Mouse (Mus musculus) midbrain, embryonic 13.5 days (tissue): ENCODE results near the gene BC034090. TPM values are rescaled to one million over a fixed set of nuclear protein-coding genes. Genes with fewer than 3 reads are reported as not detected.

Experiments
- ATAC-seq: fragments of 200-750 bp; cut with Nextera tagmentation; 2 replicates; pipeline ENCODE4 v1.8.0; 2017; ENCODE audit warnings: mild to moderate bottlenecking, moderate TSS enrichment, moderate library complexity
- H3K27ac ChIP-seq: fragments of 300-500 bp; sonication (generic); 2 replicates; pipeline ENCODE4 v1.5.1; 2015; ENCODE audit warnings: inconsistent platforms, mild to moderate bottlenecking, moderate library complexity
- H3K27me3 ChIP-seq: fragments of 300-500 bp; sonication (generic); 2 replicates; pipeline ENCODE4 v1.6.1; 2015; ENCODE audit warnings: mild to moderate bottlenecking, inconsistent platforms
- H3K36me3 ChIP-seq: fragments of 300-500 bp; sonication (generic); 2 replicates; pipeline ENCODE4 v1.6.1; 2015; ENCODE audit warnings: mild to moderate bottlenecking, inconsistent platforms
- H3K4me1 ChIP-seq: fragments of 300-500 bp; sonication (generic); replicated peaks from 2 replicates; pipeline ENCODE4 v1.6.1; 2015; ENCODE audit warnings: inconsistent platforms
- H3K4me2 ChIP-seq: fragments of 300-500 bp; sonication (generic); replicated peaks from 2 replicates; pipeline ENCODE4 v1.6.1; 2015; ENCODE audit warnings: moderate library complexity, mild to moderate bottlenecking, inconsistent platforms
- H3K4me3 ChIP-seq: fragments of 300-500 bp; sonication (generic); replicated peaks from 2 replicates; pipeline ENCODE4 v1.5.1; 2015; ENCODE audit warnings: mild to moderate bottlenecking, inconsistent platforms
- H3K9ac ChIP-seq: fragments of 300-500 bp; sonication (generic); replicated peaks from 2 replicates; pipeline ENCODE4 v1.6.1; 2015; ENCODE audit warnings: mild to moderate bottlenecking, inconsistent platforms
- H3K9me3 ChIP-seq: fragments of 300-500 bp; sonication (generic); 2 replicates; pipeline ENCODE4 v1.6.1; 2016; ENCODE audit warnings: mild to moderate bottlenecking, inconsistent platforms
- WGBS: fragments of 180-500 bp; shearing (Covaris S2); methylation state at CpG from one replicate; pipeline ENCODE4 v1.1.7; 2015; 5-methylcytosine and 5-hydroxymethylcytosine counted together
- polyA plus RNA-seq: library from polyadenylated mRNA; unstranded; fragments of >200 nt; fragmentation: Nextera tagmentation; extraction: Ambion mirVana; gene quantifications from 2 replicates; pipeline ENCODE4 v1.2.1, GENCODE M21; 2015

BC034090 gene
- 3.9 and 5.5 TPM in 2 replicates for polyA plus RNA-seq

DNA sequence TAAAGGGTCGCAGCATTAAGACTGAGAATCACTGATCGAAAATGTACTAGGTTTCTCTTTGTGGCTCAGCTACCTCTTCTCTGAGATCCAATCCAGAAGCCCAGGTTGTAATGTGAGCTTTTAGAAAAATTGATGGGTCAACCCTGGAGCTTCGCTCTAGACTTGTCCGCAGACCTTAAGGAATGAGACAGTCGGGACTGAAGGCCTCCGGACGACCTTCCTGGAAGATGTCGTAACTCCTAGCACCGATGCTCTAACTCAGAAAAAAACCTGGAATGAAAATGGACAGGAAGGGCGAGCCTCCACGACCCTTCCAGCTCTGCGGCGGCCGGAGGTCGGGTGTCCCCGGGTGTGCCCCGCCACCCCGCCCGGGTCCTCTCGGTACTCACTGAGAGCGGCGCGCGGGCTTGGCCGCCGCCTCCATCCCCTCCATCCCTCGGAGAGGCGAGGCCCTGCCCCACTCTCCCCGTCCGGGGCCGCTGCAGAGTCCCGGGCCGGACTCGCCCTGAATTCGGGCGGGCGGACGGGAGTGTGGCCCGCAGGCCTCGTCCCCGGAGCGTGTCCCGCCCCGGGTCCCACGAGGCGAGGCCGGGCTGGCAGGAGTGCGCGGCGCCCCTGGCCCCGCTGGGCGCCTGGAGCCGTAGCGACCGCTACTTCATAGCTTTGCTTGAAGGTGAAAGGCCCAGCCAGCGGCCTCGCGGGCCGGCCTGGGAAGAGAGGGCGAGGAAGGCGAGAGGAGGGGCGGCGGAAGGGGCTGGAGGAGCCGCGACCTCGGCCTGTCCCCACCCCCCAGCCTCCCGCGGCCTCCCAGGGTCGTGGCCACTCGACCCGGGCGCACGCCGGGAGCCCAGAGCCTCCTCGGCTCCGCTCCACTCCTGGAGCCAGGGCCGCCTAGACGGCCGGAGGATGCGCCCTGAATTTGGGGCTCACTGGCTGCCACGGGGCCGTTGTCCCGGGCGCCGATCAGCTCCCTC is at the start of gene BC034090:
TSS of gene BC034090 (minus strand) at position 648 of the 974 bp plus-strand sequence.
- peak within 1 kb of the TSS; percentile 79 for H3K9ac ChIP-seq
- H3K4me3 ChIP-seq = peak within 1 kb of the TSS; percentile 50
- H3K27ac ChIP-seq = peak within 1 kb of the TSS; percentile 65; the same call in 1 of the 2 replicates
- 2% methylated on average over 84 of the region's 85 CpGs for WGBS
- ATAC-seq = peak; percentile 77
- H3K4me1 ChIP-seq = peaks cover 22% of the 10 kb centered on the region
- no peaks in the 10 kb centered on the region for H3K9me3 ChIP-seq
- H3K27me3 ChIP-seq = peaks cover 23% of the 10 kb centered on the region
- H3K36me3 ChIP-seq = no peaks in the 10 kb centered on the region
- H3K4me2 ChIP-seq = peak within 1 kb of the TSS; percentile 86

- peaks cover 2% of the 10 kb centered on the region; the same call in 1 of the 2 replicates for H3K4me1 ChIP-seq
- H3K27ac ChIP-seq = no peak overlapping the region
- no peak overlapping the region for H3K9ac ChIP-seq
- H3K36me3 ChIP-seq = peaks cover 19% of the 10 kb centered on the region
- no peaks in the 10 kb centered on the region for H3K27me3 ChIP-seq
- no peak overlapping the region for H3K4me3 ChIP-seq
- WGBS = 10% methylated on average over 3 of the region's 3 CpGs
- peak; percentile 89 for ATAC-seq
- H3K9me3 ChIP-seq = no peaks in the 10 kb centered on the region
- H3K4me2 ChIP-seq = no peak overlapping the region
Measured at GRCm38 (mm10) chr1:155293446-155293845, 49.2 kb upstream of the BC034090 start.

GRCm38 (mm10) chr1:155289411-155289810 is 45.2 kb upstream of the BC034090 start:
- no peaks in the 10 kb centered on the region for H3K27me3 ChIP-seq
- H3K4me2 ChIP-seq = no peak overlapping the region
- WGBS = 97% methylated on average over 1 of the region's 1 CpGs
- H3K4me3 ChIP-seq = no peak overlapping the region
- H3K27ac ChIP-seq = no peak overlapping the region
- peaks cover 46% of the 10 kb centered on the region for H3K36me3 ChIP-seq
- no peaks in the 10 kb centered on the region for H3K9me3 ChIP-seq
- no peak overlapping the region for H3K9ac ChIP-seq
- no peak for ATAC-seq
- H3K4me1 ChIP-seq = peaks cover 2% of the 10 kb centered on the region; the same call in 1 of the 2 replicates

GRCm38 (mm10) chr1:155288033-155288432 is 43.8 kb upstream of the BC034090 start:
- Histone ChIP-seq H3K27me3 (no peaks in the 10 kb centered on the region), H3K4me2 (no peak overlapping the region), H3K27ac (no peak overlapping the region), H3K9ac (no peak overlapping the region), H3K9me3 (no peaks in the 10 kb centered on the region), H3K4me1 (no peaks in the 10 kb centered on the region), H3K4me3 (no peak overlapping the region), H3K36me3 (peaks cover 59% of the 10 kb centered on the region)
- WGBS = 86% methylated on average over 3 of the region's 3 CpGs
- ATAC-seq = no peak

DNA sequence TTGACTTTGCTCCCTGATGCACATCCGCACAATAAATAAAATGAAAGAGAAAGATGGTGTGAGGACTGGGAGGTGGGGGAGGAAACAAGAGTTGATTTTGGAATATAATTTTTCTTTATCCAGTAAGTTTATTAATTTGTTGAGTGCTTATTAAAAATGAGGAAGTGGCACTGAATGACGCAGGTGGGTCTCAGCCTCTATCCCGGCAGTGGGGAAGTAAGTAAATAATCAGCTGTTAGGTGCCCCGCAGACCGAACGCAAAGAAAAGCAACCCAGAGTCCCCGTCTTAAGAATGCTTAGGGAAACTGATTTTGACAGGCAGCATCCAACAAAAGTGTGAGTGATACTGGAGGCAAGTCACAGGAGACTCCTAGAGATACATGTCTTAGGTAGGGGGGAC is 39.6 kb upstream of the BC034090 start:
- no peak overlapping the region for H3K4me3 ChIP-seq

GRCm38 (mm10) chr1:155281003-155281793 is 37.0 kb upstream of the BC034090 start:
- no peak overlapping the region for H3K9ac ChIP-seq
- no peak overlapping the region for H3K4me3 ChIP-seq
- ATAC-seq = peak; percentile 91
- 63% methylated on average over 18 of the region's 18 CpGs for WGBS
- H3K4me1 ChIP-seq = 0 out of 2 replicates have a peak, but pooled peaks cover 5% of the 10 kb centered on the region
- H3K36me3 ChIP-seq = peaks cover 54% of the 10 kb centered on the region
- H3K9me3 ChIP-seq = no peaks in the 10 kb centered on the region
- no peak overlapping the region for H3K4me2 ChIP-seq
- no peak overlapping the region for H3K27ac ChIP-seq
- no peaks in the 10 kb centered on the region for H3K27me3 ChIP-seq

More for the DNA sequence above, 39.6 kb upstream of the BC034090 start:
- H3K9ac ChIP-seq = no peak overlapping the region
- WGBS = 85% methylated on average over 7 of the region's 7 CpGs
- H3K27me3 ChIP-seq = no peaks in the 10 kb centered on the region
- H3K4me2 ChIP-seq = no peak overlapping the region
- no peak overlapping the region for H3K27ac ChIP-seq
- 0 out of 2 replicates have a peak, but pooled peaks cover 5% of the 10 kb centered on the region for H3K4me1 ChIP-seq
- ATAC-seq = no peak
- H3K36me3 ChIP-seq = peaks cover 69% of the 10 kb centered on the region
- no peaks in the 10 kb centered on the region for H3K9me3 ChIP-seq

DNA sequence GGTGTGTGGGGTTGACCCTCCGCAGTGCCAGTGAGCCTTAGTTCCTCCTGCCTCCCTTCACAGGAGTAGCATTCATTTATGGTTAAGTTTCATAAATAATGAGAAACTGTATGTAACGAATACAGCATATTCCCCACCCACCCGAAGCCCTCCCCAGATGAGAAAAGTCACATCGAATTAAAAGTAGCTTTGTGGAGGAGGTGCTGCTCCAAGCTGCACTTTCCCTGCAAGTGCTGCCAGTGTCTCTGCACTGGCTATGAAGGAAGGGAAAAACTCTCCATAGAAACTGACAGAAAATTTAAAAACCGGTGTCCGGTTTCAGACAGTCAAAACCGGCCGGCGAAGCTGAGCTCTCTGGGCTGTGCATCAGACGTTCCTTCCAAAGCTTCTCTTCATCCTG is 36.1 kb upstream of the BC034090 start:
- ATAC-seq = no peak
- H3K9ac ChIP-seq = no peak overlapping the region
- 84% methylated on average over 10 of the region's 10 CpGs for WGBS
- no peak overlapping the region for H3K4me2 ChIP-seq
- H3K4me1 ChIP-seq = 0 out of 2 replicates have a peak, but pooled peaks cover 5% of the 10 kb centered on the region
- H3K27me3 ChIP-seq = no peaks in the 10 kb centered on the region
- no peak overlapping the region for H3K27ac ChIP-seq
- H3K4me3 ChIP-seq = no peak overlapping the region
- peaks cover 47% of the 10 kb centered on the region for H3K36me3 ChIP-seq
- H3K9me3 ChIP-seq = no peaks in the 10 kb centered on the region

- H3K9me3 ChIP-seq = no peaks in the 10 kb centered on the region
- H3K9ac ChIP-seq = no peak overlapping the region
- no peak for ATAC-seq
- H3K4me2 ChIP-seq = no peak overlapping the region
- 0 out of 2 replicates have a peak, but pooled peaks cover 5% of the 10 kb centered on the region for H3K4me1 ChIP-seq
- 74% methylated on average over 13 of the region's 13 CpGs for WGBS
- H3K4me3 ChIP-seq = no peak overlapping the region
- H3K27ac ChIP-seq = no peak overlapping the region
- no peaks in the 10 kb centered on the region for H3K27me3 ChIP-seq
- peaks cover 14% of the 10 kb centered on the region for H3K36me3 ChIP-seq
Measured at GRCm38 (mm10) chr1:155276381-155277033, 32.3 kb upstream of the BC034090 start.

- Histone ChIP-seq H3K9me3 (no peaks in the 10 kb centered on the region), H3K9ac (no peak overlapping the region), H3K4me1 (no peaks in the 10 kb centered on the region), H3K4me3 (no peak overlapping the region), H3K4me2 (no peak overlapping the region), H3K27ac (no peak overlapping the region), H3K27me3 (no peaks in the 10 kb centered on the region), H3K36me3 (peaks cover 9% of the 10 kb centered on the region)
- no peak for ATAC-seq
- 88% methylated on average over 4 of the region's 4 CpGs for whole genome bisulfite sequencing
Measured at GRCm38 (mm10) chr1:155275793-155276192, 31.5 kb upstream of the BC034090 start.

DNA sequence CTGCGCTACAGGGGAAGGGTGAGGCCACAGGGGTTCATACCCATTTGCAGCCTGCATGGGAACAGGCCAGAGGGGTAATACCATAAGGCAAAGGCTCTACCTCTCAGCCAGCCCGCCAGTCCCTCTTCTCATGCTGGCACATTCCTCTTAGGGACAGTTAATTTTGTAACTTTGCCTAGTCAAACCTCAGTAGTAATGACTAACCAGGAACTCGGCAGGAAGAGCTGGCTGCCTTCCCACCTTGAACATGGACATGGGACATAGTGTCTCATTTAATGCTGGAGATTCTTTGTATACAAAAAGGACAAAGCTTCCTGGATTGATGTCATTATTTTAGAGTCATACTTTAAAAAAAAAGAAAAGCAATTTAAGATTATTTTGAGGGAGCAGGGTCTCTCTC is 30.7 kb upstream of the BC034090 start:
- no peak overlapping the region for H3K9ac ChIP-seq
- H3K4me2 ChIP-seq = no peak overlapping the region
- no peak for ATAC-seq
- 90% methylated on average over 3 of the region's 3 CpGs for WGBS
- peaks cover 7% of the 10 kb centered on the region for H3K36me3 ChIP-seq
- no peak overlapping the region for H3K27ac ChIP-seq
- no peak overlapping the region for H3K4me3 ChIP-seq
- no peaks in the 10 kb centered on the region for H3K9me3 ChIP-seq
- no peaks in the 10 kb centered on the region for H3K4me1 ChIP-seq
- no peaks in the 10 kb centered on the region for H3K27me3 ChIP-seq

GRCm38 (mm10) chr1:155272953-155273352 is 28.7 kb upstream of the BC034090 start:
- no peak overlapping the region for H3K27ac ChIP-seq
- H3K4me2 ChIP-seq = no peak overlapping the region
- ATAC-seq = no peak
- no peak overlapping the region for H3K4me3 ChIP-seq
- WGBS = over 99% methylated on average over 4 of the region's 4 CpGs
- H3K4me1 ChIP-seq = no peaks in the 10 kb centered on the region
- H3K9ac ChIP-seq = no peak overlapping the region
- H3K27me3 ChIP-seq = no peaks in the 10 kb centered on the region
- H3K36me3 ChIP-seq = peaks cover 7% of the 10 kb centered on the region; the same call in 1 of the 2 replicates
- no peaks in the 10 kb centered on the region for H3K9me3 ChIP-seq
